Mouse (Mus musculus): ENCODE measurements around the gene Traf1.

Gene Traf1

DNA sequence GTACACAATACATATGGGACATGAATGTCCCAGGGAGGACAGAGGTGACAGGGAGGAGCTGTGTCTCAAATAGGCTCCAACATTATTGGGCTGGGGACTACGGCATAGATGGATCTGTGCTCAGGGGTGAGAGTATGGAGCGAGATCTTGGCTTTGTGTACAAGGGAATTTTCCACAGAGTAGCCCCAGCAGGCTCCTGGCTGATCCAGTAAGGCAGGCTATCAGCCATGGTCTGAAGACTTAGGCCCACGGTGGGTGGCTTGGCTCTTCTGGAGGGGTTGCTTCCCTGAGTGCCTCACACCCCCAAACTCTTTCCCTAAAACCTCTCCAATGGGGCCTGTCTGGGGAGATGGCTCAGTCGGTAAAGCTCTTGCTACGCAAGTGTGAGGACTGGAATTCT, 21.3 kb downstream of the Traf1 start:
- no peak for DNase-seq

DNA sequence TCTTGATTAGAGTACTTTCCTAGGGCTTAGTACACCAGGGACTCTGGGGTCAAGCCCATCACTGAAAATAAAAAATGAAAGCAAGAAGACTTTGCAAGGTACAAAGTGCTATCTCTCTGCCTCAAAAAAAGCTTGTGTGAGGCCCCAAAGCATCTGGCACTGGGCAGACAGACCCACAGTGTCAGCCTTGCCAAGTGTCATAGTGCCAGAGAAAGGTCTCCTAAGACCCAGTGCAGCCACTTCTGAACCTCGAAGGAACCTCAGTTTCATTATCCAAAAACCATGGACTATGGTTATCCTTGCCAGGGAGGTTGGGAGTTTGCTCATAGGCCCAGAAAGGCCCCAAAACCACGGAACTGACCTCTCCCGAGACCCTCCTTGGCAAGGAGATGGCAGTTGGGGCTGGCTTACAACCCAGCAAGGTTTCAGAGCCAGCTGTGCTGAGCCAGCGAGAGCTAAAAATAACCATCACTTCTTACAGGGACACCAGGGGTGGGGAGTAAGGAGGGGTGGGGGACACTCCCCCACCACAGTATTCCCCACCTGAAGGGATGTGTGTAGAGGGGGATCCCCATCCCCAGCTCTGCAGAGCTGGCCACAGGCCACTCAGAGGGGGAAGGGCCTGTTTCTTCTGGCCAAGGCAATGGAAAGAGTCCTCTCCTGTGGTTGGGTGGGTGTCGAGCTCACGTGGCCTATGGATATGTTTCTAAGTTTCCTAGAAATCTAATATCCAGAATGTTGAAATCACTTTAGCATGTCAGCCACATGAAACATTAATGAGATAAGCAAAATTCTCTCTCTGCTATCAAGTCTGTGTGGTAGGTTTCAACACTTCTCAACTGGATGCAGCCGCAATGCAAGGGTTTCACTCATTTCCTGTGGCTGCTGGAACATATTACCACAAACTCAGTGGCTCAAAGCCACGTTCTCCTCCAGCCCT, 23.0 kb downstream of the Traf1 start:
- DNase-seq, result no peak

DNA sequence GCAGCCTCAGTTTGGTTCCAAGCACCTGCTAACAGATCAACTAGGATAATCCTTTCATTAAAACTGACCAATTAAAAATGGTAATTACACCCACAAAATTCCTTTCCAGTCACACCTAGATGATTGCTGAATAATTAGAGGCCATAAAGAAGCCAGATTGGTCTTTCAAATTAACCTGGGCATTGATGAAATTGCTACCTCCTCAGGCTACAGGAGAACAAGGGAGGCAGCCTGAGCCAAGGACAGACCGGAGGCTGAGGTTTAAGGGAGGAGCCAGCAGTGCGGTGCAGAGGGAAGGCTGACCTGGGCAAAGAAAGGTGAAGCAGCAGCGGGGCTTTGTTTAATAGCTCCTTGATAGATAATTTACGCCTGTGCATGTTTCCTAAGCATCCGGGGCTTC, 24.1 kb downstream of the Traf1 start:
- DNase-seq, result no peak

- DNase-seq, result no peak
Observed at GRCm38 (mm10) chr2:34927320-34927719, 34.3 kb downstream of the Traf1 start.

DNA sequence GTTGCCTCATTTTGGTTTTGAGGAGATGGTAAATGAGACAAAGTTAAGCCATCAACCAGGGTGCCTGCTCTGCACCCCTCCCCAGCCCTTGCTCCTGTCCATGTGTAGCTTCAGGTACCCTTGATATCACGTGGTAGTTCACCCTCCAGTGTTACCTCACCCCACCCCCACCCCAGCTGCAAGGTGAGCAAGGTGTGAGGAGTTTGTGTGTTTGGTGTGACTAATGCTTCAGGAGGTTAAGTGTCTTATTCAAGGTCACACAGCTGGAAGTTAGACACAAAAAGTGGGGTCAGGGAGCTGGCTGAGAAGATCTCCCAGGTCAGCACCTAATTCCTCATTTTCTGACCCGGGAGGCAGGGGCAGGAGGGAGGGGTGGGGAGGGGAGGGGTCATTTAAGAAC, 38.8 kb downstream of the Traf1 start:
- DNase-seq, result no peak

DNA sequence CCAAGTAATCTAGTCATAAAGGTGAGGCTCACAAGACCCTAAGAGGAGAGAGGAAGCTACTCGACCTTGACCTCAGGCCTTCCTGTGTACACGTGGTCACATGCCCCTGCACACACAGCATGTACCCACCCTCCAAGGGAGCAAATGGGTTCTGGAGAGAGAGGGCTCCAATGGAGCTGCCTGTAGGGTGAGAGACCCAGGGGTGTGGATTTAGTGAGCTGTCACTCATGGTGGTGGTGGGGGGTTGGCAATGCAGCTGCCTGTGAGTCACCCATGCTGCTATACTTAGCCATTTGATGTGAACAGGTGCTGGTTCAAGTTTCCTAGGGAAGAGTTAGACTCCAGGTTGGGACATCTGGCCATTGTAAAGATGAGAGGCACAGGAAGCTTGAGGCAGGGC, 41.4 kb downstream of the Traf1 start:
- no peak for DNase-seq

DNA sequence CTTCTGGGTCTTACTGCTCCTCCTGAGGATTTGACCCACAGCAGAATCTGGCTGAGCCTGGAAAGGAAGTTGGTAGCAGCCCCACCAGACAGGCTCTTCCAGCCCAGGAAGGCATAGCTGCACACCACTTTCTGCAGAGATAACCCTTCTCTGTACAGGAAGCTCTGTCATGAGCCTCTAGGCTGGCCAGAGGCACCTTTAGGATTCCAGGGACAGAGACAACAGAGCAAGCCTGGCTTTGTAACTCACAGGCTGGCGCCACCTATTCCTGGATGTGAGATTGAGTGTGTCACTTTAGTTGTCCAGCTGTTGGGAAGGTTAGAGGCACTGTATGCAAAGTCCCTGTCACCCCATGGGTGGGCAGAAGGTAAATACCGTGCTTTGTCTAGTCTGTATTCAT, 46.5 kb downstream of the Traf1 start:
- no peak for DNase-seq

DNA sequence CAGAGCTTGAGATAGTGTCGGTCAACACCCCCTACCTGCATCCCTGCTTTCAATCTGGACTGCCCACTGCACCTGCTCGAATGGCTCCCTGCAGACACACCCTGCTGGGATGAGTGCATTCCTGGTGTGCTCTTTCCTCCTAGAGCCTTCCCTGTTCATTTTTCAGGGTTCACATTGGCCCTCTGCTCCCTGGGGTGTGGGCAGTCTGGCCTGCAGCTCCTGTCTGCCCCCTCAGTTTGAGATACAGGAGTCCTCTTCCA, 46.8 kb downstream of the Traf1 start:
- no peak for DNase-seq

- peak; percentile 75 for DNase-seq
Observed at GRCm38 (mm10) chr2:34914069-34914822, 47.3 kb downstream of the Traf1 start.

GRCm38 (mm10) chr2:34913218-34914068, 48.1 kb downstream of the Traf1 start, which contains the start of gene Phf19:
Phf19 (minus strand) TSS chr2:34914026.
- peak; percentile 55 for DNase-seq

DNA sequence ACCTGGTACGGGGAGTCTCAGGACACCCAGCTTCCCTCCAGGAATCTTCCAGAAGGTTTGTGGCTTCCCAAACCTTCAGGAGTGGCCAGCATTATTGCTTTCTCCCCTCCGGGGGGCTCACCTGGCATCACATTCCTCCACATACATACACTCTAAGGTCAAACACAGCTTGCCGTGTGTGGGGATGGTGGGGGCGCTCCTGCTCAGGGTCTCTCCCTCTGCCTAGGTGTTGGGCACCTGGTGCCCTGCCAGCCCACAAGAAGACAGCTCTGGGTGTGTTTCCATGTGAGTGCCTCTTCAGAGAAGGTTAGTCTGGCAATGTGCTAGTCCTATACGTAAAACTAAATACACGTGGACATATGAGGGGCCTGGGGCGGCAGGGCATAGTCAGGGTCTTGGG, 49.0 kb downstream of the Traf1 start:
- DNase-seq, result no peak

- no peak for DNase-seq
Observed at GRCm38 (mm10) chr2:34911871-34912270, 49.7 kb downstream of the Traf1 start.

DNA sequence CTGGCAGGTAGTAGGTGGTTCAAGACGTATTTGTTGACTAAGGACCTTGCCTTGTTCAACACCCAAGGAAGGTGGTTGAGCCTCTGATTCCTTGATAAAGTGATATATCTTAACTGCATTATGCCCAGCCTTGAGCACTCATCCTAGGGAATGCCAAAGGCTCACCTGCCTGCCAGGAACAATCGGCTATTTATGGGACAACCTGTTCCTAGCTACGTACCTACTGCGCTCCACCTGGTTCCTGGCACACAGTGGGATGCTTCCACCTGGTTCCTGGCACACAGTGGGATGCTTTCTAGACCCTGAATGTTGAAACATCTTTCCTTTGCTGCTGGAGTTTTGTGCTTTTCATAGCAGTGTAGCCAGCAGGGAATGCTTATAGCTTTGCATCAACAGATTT, 51.9 kb downstream of the Traf1 start:
- no peak for DNase-seq

GRCm38 (mm10) chr2:34906861-34907604, 54.5 kb downstream of the Traf1 start:
- DNase-seq, result peak; percentile 80

DNA sequence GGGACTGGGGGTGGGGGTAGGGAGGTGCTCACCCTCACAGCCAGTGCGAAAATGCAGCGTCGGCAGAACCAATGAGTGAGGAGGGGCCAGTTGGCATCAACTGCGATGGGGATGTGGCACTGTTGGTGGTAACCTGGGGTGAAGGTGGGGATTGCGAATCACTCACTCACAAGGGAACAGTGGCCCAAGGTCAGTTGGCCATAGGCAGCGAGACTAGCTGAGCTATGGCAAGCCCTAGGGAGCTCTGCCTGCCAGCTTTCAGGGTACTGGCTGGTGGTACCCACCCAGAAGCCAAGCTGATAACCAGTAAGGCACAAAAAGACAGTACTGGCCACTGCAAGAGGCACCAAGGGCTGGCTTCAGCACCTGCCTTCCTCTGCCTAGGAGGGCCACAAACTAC, 55.1 kb downstream of the Traf1 start:
- no peak for DNase-seq

DNA sequence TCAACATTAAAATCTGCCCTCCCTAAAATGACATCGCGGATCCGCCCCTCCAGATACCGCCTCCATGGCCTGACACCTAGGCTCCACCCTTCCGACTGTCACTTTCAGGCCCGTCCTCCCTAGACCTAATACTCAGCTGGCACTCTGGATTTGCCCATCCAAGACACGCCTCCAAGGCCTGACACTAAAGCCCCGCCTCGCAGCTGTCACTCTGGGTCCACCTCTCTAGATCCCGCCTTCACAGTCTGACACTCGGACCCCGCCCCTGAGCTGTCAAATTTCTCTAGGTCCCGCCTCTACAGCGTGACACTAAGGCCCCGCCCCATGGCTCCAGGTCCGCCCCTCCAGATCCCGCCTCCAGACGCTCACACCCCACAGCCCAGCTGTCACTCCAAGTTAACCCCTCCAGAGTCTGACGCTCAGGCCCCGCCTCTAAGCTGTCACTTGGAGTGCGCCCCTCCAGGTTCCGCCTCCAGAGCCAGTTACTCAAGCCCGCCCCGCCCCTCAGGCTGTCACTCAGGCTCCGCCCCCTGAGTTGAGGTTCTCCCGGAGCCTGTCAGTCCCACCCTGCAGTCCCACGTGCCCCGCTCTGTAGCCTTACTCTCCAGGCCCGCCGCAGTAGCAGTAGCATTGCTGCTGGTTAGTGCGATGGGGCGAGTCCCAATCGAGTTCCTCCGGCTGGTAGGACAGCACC, 56.6 kb downstream of the Traf1 start:
- peak; percentile 100 for DNase-seq

GRCm38 (mm10) chr2:34903652-34904405, 57.7 kb downstream of the Traf1 start:
- no peak for DNase-seq

- DNase-seq, result no peak
Observed at GRCm38 (mm10) chr2:34903191-34903590, 58.4 kb downstream of the Traf1 start.

DNA sequence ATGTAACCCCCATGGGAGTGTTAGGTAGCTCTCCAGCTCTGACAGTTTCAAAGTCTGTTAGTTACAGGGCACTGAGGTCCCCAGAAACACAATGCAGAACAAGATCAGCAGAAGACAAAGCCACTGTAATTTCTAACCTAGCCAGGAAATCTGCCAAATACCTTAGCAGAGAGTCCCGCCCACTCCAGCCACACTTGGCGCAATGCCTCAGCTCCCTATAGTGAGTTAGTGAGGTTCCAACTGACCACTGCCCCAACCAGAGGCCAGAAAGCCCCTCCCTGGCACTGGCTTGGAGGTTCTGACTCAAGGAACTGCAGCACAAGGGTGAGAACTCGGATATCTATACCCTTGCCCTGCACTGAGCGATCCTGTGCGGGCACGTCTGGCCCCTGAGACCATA, 58.8 kb downstream of the Traf1 start:
- DNase-seq, result no peak

DNA sequence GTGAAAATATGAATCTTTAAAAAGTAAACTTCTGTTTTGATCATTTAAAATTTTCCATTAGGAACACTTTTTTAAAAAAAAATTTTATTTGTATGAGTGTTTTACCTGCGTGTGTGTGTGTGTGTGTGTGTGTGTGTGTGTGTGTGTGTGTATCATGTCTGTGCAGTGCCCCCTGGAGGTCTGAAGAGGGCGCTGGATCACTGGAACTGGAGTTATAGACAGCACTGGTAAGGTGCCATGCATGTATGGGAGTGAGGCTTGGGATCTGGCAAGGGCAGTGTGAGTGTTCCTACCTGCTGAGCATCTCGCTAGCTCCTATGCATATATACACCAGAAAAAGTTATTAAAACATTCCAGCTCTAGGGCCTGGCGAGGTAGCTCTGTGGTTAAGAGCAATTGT, 59.8 kb downstream of the Traf1 start:
- DNase-seq, result no peak

GRCm38 (mm10) chr2:34900412-34900811, 61.2 kb downstream of the Traf1 start:
- DNase-seq, result no peak
